Mouse (Mus musculus) C2C12 (cell line): ENCODE measurements around the gene Cyyr1.

Source experiments
- CTCF ChIP-seq: IDR thresholded peaks from one replicate; pipeline ENCODE4 v1.5.1; 2011; ENCODE audit not compliant: control insufficient read depth, insufficient read depth, insufficient read length
- FOSL1 ChIP-seq: IDR thresholded peaks from one replicate; pipeline ENCODE4 v1.8.0; 2011; ENCODE audit warnings: mild to moderate bottlenecking, low read length; ENCODE audit not compliant: poor library complexity, insufficient read depth, severe bottlenecking
- MYOG ChIP-seq: IDR thresholded peaks from one replicate; pipeline ENCODE4 v1.6.1; 2011; ENCODE audit not compliant: control insufficient read depth, insufficient read length; ENCODE audit errors: extremely low read depth
- USF1 ChIP-seq: IDR thresholded peaks from one replicate; pipeline ENCODE4 v1.6.1; 2011; ENCODE audit warnings: low read depth, mild to moderate bottlenecking, control low read depth, moderate library complexity

GRCm38 (mm10) chr16:85538367-85538766, 14.8 kb downstream of the Cyyr1 start:
- TF ChIP-seq CTCF, result no peak
- no peak for TF ChIP-seq MYOG
- no peak for TF ChIP-seq FOSL1
- no peak for TF ChIP-seq USF1
